Mouse (Mus musculus): ENCODE results near the gene Eapp. TPM values are rescaled to one million over a fixed set of nuclear protein-coding genes. Genes with fewer than 3 reads are reported as not detected.
"Not testable (repeated sequence)": the region's sequence is repeated elsewhere in the genome, so short reads cannot be mapped to it uniquely, and the experiment has no call there.

Eapp gene
- total RNA-seq (2021) = 10 to 100 TPM; 25.7 to 28.3 TPM

GRCm38 (mm10) chr12:54695511-54696241 is at the start of gene Eapp:
TSS of gene Eapp (minus strand) at chr12:54695897.
- intact Hi-C loops (cut with DNase I) = loop anchor here (2.0 to 10.0 kb wide), 2 partner anchors 39 to 1159 kb away; partner anchors contain the start of gene Sptssa
- DNase-seq (ENCODE audit: low spot score) = peak; percentile 91

- DNase-seq (ENCODE audit: low spot score); intact Hi-C loops (cut with DNase I): not testable (repeated sequence)
Measured at GRCm38 (mm10) chr12:54738661-54739243, 43.1 kb upstream of the Eapp start.

DNA sequence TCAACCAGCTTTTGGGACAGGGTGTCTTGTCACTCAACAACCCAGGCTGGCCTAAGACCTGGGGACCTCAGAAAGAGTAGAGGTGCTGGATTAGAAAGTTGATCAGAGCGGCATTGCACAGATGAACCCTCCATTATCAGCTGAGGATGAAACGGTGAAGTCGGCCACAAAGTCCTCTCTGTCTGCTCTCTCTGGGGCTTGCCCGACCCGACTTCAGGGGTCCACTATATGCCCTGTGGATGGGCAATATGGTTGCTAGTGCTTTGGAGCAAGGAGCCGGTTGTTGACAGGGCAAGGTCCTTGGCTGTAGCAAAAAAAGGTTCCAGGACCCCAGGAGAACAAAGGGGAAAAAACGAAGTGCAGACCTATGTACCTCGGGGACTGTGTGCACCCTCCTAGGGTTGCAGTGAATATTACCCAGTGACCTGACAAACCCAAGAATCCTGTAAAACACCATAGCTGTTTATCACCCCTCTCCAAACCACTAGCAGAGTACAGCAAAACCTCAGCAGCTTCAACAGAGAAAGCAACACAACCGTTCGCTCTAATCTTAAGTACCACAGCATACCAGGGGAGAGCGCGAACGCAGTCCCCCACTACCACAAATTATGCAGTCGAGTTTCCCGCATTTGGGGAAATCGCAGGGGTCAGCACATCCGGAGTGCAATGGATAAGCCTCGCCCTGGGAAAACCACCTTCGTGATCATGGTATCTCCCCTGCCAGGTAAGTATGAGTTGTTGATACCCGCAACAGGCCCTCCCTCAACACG is 42.4 kb upstream of the Eapp start:
- DNase-seq (ENCODE audit: low spot score); intact Hi-C loops (cut with DNase I): not testable (repeated sequence)

DNA sequence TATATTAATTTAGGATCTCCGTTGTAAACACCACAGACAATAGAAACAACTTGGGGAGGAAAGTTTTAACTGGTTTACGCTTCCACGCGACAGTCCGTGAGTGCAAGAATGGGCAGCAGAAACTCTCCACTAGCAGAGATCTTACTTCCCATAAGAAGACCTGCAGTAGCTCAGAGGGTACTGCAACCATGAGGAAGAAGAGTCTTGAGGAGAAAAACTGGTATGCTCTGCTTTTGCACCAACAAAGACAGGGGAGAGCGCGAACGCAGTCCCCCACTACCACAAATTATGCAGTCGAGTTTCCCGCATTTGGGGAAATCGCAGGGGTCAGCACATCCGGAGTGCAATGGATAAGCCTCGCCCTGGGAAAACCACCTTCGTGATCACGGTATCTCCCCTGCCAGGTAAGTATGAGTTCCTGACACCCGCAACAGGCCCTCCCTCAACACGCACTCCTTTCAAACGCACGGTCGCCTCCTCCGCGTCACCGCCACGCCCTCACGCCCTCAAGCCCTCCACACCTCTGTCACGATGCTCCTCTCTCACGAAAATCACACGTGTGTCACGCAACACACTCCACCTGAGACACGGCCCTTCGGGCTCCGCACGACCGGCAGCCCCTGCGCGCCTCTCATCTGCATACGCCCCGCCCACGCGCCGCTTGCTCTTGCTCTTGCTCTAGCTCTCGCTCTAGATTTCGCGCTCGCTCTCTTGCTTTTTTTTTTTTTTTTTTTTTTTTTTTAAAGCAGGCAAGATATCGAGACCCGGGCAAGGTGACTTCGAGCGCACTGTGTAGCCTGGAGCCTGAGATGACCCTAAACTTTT is 38.8 kb upstream of the Eapp start:
- intact Hi-C loops (cut with DNase I); DNase-seq (ENCODE audit: low spot score): not testable (repeated sequence)

DNA sequence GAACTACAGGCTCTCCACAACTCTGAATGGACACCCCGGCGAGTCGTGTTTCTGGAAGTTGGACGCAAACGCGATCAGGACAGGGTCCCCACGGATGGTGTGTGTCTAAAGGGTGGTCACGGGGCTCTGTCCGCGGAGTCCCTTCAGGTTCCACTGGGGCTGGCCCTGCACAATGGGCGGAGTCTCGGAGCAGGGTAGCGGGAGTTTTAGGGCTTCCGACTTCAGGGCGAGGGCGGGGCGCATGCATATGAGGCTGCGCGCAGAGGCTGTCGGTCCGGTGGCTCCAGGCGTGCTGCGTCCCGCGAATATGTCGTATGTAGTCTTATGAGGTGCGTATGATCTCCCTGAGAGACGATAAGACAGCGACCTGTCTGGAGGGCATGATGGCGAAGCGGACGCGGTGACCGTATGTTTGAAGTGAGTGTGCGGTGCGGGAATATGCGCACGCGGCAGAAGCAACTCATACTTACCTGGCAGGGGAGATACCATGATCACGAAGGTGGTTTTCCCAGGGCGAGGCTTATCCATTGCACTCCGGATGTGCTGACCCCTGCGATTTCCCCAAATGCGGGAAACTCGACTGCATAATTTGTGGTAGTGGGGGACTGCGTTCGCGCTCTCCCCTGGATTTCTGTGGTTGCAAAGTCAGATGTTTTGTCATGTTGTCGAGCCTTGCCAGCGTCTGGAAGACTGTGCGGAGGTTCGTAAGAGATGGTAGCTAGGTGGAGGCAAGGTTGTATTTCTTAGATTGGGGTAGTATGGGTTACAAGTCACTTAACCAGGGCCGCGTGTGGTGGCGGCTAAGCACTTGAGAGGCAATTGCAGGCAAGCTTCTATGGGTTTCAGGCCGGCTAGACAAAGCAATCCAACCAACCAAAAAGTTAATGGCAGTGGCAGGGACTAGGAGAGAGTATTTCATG is 33.7 kb upstream of the Eapp start:
- DNase-seq (ENCODE audit: low spot score); intact Hi-C loops (cut with DNase I): not testable (repeated sequence)

GRCm38 (mm10) chr12:54718871-54719786 is 23.4 kb upstream of the Eapp start:
- intact Hi-C loops (cut with DNase I); DNase-seq (ENCODE audit: low spot score): not testable (repeated sequence)

DNA sequence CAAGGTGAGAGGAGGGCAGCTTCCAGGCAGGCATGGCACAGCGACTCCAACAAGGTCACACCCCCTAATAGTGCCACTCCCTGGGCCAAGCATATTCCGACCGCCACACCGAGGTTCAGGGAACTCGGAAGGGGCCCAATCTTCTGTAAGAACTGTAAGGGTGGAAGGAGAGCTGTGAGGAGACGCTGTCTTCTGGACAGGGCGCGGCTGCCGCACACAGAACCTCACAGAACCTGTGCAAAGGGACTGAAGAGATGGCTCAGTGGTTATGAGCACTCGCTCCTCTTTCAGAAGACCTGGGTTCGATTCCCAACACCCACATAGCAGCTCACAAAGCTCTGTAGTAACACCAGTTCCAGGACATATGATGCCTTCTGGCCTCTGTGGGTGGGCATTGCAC is 21.8 kb upstream of the Eapp start:
- intact Hi-C loops (cut with DNase I); DNase-seq (ENCODE audit: low spot score): not testable (repeated sequence)

- DNase-seq (ENCODE audit: low spot score) = peak; percentile 44
- intact Hi-C loops (cut with DNase I) = not testable (repeated sequence)
Measured at GRCm38 (mm10) chr12:54713822-54714626, 18.3 kb upstream of the Eapp start.

DNA sequence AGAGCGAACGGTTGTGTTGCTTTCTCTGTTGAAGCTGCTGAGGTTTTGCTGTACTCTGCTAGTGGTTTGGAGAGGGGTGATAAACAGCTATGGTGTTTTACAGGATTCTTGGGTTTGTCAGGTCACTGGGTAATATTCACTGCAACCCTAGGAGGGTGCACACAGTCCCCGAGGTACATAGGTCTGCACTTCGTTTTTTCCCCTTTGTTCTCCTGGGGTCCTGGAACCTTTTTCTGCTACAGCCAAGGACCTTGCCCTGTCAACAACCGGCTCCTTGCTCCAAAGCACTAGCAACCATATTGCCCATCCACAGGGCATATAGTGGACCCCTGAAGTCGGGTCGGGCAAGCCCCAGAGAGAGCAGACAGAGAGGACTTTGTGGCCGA is 14.8 kb upstream of the Eapp start:
- DNase-seq (ENCODE audit: low spot score); intact Hi-C loops (cut with DNase I): not testable (repeated sequence)

- DNase-seq (ENCODE audit: low spot score); intact Hi-C loops (cut with DNase I): not testable (repeated sequence)
Measured at GRCm38 (mm10) chr12:54709691-54710493, 14.2 kb upstream of the Eapp start.

GRCm38 (mm10) chr12:54699394-54699793 is 3.7 kb upstream of the Eapp start:
- intact Hi-C loops (cut with DNase I) = loop anchor here (10.0 kb wide), 1 partner anchor 1155 kb away; no protein-coding TSS in a partner anchor

DNA sequence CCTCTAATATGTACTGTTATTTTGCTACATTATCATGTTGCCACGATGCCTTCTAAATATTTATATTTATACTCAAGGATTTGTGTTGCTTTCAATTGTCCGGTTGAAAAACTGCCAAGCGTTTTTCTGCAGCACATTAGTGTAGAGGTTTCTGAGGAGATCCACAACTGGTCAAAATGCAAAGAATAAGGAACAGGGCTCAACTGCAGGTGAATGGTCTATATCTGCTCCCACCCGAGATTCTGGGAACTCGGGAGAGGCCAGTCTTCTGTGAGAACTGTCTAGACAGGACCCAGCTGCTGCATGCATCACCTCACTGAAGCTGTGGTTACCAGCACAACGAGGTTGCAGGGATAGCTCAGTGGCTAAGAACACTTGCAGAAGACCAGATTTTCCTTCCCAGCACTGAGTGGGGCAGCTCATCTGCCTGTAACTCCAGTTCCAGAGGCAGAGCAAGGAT is 2.1 kb upstream of the Eapp start:
- DNase-seq (ENCODE audit: low spot score) = no peak
- intact Hi-C loops (cut with DNase I) = loop anchor here (10.0 kb wide), 1 partner anchor 1157 kb away; no protein-coding TSS in a partner anchor

More at GRCm38 (mm10) chr12:54699394-54699793, 3.7 kb upstream of the Eapp start:
- no peak for DNase-seq (ENCODE audit: low spot score)

DNA sequence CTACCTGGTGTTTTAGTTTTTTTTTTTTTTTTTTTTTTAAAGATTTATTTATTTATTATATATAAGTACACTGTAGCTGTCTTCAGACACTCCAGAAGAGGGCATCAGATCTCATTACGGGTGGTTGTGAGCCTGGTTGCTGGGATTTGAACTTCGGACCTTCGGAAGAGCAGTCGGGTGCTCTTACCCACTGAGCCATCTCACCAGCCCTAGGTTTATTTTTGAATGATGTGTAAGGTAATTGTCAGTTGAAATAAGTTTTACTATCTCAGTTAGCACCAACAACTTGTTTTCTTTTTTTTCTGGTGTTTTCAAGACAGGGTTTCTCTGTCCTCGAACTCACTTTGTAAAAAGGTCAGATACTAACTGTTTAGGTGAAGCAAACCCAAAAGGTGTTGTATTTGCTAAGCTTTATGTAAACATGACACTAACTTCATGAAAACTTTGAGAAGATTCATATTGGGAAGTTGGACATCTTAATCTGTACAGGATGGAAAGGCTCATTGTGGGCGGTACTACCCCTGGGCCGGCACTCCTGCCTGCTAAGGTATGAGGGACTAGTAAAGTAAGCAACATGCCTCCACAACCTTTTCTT is 1.4 kb upstream of the Eapp start:
- intact Hi-C loops (cut with DNase I) = loop anchor here (10.0 kb wide), 1 partner anchor 1158 kb away; no protein-coding TSS in a partner anchor

GRCm38 (mm10) chr12:54696242-54697002 is 725 bp upstream of the Eapp start:
- peak; percentile 88 for DNase-seq (ENCODE audit: low spot score)
- intact Hi-C loops (cut with DNase I) = loop anchor here (10.0 kb wide), 1 partner anchor 1158 kb away; no protein-coding TSS in a partner anchor

More for the DNA sequence above, 1.4 kb upstream of the Eapp start:
- no peak for DNase-seq (ENCODE audit: low spot score)
